Mouse (Mus musculus) heart, postnatal 4 days (tissue): ENCODE measurements around the gene Btg3. TPM values are rescaled to one million over a fixed set of nuclear protein-coding genes. Genes with fewer than 3 reads are reported as not detected.
A peak's percentile ranks its signal among the peaks of the same experiment; 100 is the strongest.

Experiments
- DNase-seq: peaks from one replicate; pipeline ENCODE4 v3.0.0; 2021
- total RNA-seq, 2 experiments: library from RNA; stranded (reverse); gene quantifications; 2 replicates each; pipeline ENCODE4 v1.2.3; 2021

Btg3 gene
- total RNA-seq, 2 experiments from 2014 or later, result 22.6 to 28.5 TPM

DNA sequence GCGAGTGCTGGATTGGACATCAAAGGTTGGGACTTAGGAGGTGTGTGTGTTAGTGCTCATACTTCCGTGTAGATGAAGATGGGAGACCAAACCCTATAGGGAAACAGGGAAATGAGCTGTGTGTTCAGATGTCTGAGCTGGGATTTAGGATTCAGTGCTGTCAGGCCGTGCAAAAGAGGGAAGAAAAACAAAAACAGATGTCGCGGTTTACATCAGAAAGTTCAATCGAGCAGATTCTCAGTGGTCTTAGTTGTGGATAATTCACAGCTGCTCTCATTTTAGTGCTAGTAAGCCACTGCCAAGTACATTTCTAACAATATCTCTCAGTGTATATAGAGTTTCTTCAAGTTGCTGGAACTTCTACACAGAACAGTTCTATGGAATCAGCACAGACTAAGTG, 33.2 kb downstream of the Btg3 start:
- no peak for DNase-seq

DNA sequence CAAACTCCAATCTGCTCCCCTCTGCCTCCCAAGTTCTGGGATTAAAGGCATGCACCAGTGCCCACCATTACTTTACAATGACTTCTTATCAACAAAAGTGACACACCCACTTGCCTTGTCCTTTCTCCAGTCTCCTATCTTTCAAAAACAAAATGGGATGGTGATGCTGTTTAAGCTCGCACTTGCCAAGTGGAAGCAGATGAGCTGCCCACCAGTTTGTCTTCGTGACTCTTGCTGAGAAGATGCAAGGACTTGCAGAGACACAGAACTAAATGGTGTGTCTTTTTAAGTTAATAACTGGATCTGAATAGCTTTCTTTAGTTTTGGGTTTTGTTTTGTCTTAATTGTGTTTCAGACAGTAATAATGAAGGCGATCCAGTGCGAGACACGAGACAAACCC, 34.2 kb downstream of the Btg3 start:
- no peak for DNase-seq

DNA sequence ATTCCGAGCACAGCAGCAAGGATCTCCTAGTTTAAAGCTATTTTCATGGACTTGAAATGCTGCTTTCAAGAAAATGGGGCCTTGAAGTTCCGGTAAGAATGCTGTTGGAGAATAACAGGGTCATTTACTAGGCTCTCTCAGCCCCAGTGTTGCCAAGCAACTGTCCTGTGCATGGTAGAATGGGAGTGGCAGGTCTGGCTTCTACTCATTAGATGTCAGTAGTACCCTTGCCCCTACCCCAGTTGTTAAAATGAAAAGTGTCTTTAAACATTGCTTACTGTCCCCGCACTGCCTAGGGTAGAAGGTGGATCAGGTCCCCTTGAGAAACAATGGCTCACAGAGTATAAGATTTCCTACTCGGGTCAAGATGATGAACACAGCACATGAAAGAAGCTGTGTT, 35.6 kb downstream of the Btg3 start:
- no peak for DNase-seq

DNA sequence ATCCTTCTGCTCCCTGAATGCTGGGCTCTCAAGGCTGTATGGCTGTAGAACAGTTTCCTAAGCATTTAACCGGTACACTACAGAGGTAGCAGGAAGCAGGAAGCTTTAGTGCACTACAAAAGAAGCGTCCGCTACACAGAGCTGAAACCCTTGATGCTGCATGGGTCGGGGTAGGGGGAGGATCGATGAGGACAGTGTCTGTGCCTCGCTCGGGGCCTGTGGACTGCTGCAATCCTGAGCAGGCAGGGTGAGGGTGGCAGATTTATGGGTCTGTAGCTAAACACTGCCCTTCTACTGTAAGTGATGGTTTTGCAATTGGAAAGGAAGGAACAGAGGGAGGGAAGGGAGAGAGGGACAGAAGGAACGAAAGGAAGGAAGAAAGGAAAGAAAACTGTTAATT, 39.8 kb downstream of the Btg3 start:
- DNase-seq, result no peak

DNA sequence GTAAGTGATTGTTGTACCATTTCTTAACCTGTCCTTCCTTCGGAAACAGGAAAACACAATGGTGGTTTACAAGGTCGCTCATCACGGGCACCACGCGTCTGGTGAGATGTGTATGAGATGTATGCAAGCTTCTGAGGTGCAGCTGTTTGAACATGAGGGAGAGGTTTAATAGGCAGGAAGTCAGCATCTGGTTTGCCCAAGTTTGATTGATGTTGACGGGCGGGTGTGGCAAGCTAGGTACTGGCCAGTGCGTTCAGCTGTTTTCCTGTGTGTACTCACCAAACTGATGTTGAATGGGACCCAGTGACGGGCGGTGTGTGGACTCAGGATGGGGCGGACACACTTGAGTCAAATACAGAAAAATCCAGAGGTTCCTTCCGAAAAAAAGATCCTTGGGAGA, 49.0 kb downstream of the Btg3 start:
- no peak for DNase-seq

DNA sequence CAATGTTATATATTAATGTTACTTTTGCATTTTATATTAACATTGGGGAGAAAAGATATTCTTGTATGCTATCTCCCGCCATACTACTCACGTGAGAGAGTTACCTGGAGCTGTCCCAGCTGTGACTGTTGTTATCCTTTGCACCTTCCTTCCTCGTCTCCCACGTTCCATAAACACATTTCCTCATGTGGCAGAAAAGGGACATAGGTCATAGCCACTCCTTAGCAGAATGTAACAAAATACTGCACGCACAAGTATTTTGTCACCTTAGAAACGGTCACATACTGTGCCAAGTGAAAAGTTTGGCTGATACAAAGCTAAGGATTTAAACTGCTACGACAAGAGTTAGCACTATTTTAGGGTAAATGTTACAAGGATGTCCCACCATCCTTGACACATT, 49.4 kb downstream of the Btg3 start:
- no peak for DNase-seq

DNA sequence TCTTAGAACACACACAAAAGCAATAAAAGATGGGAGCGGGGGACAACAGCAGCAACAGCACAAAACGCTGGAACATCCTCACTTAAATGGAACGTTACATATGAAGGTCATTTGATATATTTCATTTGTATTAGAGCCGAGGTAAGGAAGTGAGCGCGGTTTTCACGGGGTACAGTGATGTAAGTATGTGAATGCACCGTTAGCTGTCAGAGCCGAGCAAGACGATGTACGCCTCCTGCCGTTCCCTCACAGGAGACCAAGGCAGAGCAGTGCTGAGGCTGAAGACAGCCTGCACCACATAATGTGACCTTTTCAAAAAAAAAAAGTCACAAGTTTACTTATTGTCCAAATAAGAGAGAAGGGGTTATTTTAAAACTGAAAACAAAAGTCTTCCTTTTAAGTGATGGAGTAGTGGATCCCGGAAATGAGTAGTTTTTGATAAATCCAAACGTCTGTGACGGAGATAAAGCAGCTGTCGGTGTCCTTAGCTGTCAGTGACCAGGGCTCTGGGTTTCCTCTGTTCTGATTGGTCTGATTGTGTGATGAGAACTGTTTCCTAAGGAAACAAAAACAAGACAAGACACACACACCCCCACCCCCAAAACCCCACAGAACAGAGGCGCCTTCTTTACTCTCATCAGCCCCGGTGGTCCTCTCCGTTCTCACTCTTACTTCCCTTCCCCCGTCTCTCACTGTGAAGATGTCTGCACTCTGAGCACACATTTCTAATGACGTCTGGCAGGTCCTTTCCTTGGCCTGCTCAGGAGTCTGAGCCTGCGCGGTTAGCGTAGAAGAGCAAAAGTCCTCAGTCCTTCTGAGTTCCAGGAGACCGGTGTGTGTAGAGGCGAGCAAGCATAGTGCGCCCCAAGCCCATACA, 50.8 kb downstream of the Btg3 start:
- no peak for DNase-seq

DNA sequence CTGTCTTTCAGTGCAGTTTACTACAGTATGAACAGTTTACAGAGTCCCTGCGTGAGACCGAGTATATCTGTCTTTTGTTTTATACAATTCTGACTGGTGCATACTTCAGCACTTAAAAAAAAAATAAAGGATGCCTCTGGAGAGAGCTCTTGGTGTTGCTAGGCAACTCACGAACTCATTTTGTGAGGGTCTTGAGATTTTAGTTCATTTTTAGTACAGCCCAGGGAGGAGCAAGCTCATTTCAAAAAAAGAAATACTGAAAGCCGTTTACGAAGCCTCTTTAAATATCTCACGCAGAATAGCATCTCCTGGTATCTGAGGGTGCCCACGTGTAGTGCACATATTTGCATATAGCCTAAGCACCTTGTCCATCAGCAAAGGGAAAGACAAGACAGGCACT, 54.9 kb downstream of the Btg3 start:
- no peak for DNase-seq

DNA sequence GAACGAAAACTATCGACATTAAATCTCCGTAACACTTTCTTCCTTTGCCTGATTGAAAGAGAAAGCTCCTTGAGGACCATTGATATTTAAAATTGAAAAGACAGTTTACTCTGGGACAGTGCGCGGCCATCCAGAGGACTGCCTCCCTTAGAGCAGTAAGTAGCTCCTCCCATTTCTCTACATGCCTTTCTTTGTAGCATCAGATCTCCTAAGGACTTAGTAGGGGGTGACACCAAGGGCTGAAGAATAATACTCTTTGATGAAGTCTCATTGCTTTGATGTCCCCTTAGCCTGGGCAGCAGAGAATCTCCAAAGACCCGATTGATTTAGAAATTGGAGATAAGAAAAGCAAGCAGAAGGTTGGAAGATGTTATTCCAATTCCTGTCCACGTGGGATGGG, 55.4 kb downstream of the Btg3 start:
- DNase-seq, result no peak

DNA sequence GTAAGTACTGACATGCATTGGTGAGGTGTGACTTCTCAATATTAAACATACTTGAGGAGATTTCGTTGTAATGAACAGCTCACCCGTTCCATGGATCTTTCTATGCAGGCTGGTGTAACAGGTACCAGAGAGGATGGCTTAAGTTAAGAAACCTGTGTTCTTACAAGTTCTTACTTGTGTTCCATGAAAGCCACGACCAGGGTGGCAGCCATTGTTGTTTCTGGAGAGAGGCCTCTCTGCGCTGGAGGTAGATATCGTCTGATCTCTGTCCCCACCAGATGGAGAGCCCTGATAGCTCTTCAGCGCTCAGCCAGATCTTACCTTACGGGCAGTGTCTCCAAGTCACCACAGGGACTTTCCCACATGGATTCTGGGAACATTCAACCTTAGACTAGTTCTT, 57.3 kb downstream of the Btg3 start:
- DNase-seq, result no peak

DNA sequence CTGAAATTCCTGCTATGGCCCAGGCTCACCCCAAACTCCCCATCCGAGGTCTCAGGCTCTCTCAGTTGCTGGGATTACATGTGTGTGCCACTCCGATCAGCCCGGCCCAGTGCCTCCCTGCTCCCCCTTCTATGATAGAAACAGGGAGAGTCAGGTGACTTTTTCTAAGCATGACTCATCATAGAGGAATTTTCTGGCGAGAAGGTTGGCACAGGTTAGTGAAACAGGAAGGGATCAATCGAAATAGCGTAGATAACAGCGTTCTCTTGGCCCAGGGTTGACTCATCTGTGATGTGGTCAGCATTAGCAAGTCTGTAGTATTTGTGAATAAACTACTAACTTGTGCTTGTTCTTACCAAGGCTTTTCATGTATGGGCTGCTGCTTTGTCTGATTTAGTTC, 59.0 kb downstream of the Btg3 start:
- peak; percentile 45 for DNase-seq

DNA sequence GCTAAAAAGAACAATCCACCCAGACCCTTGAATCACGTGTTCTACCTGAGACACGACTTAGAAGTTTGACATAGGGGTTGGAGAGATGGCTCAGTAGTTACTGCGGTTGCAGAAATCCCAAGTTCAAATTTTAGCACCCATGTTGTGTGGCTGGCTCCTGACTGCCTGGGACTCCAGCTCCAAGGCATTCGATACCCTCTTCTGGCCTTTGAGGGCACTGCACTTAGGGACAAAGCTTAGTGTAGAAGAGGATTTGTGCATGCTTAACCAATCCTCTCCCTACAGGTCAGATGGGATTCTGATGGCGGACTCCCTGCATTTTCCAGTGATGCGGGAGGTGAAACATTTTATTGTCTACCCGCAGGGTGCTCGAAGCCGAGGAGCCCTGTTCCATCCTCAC, 60.1 kb downstream of the Btg3 start:
- DNase-seq, result peak; percentile 78

DNA sequence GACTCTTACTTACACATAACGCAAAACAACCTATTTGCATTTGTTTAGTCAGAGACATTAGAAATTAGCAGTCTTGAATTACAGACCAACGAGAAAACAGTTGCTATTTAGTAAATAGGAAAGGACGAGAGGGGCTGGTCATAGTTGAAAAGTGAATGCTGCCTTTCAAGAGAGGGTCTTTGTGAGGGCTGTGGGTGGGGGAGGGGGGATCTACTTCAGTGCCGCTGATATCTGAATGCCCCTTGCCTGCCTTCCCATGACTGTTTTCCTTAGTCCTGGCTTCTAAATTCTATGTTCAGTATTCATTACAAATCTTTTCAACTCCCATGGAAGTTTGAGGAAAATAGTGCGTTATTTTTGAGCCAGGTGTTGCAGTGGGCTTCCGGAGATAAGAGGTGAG, 63.0 kb downstream of the Btg3 start:
- DNase-seq, result no peak

DNA sequence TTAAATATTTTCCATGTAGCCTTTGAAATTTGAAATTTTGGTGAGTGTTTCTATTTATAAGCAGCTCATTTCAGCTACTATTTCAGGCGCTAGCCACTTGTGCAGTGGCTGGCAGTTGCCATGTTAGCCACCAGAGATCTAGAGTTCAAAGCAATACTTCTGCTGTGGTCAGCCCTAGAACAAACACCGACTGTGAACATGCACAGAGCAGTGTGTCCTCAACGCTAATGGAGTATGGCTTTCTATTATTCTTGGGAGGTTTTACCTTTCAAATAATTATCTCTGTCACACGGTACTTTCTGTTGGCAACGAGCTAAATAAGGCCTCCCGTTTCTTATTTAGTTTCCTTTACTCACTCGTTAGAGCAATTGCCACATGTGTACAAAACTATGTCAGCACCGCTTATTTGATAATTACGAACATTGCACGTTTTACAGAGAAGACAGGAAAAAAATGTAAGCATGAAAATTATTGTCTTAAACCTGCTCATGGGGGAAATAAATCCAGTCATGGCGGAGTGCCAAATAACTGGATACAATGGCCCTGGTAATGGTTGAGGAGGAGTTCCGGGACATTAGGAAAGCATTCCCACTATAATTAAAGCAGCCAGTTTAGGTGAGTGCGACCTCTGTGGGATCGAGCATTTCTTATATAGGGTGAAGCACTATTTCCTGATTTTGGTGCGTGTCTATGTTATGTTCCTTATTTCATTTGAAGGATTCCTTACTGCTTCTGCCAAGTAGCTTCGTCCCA, 63.7 kb downstream of the Btg3 start:
- DNase-seq, result no peak

DNA sequence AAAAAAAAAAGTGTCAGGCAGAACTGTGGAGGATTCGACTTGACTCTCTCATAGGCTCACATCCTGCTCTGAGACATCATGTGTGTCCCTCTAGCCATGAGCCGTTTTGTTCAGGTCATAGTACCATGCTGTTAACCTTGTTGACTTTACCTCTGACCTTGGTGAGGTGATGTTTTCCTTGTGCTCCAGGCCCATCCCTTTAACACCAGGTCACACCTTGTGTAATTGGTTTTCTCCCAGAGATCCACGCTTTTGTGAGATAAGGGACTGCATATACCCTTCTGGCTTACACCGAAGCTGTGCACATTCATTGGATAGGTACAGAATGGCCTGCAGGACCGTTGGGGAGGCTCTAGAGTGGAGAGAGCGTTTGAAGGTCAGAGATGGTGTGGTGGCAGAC, 67.7 kb downstream of the Btg3 start:
- no peak for DNase-seq

DNA sequence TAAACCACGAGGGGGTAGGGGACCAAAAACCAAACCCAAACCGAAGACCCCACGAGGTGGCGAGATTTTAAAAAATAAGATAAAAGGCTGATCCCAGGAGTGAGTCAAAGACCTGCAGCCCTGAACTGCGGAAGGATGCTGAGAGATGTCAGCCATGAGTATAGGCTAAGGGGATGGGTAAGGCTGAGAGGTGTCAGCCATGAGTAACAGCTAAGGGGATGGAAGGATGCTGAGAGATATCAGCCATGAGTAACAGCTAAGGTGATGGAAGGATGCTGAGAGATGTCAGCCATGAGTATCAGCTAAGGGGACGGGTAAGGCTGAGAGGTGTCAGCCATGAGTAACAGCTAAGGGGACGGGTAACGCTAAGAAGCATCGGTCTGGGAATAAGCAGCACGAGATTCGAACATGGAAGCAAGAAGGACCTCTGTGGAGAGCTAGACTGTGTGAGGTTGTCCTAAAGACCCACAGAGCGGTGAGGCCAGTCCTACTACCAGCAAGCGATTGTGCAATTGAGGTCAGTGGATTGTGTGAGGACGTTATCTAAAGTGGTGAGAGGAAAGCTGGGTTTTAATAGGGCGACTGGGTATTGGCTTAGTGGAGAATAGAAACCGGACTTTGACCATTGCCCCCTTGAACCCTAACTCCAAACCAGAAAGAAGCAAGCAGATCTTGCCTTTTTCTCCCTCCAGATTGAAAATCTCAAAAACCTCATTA, 69.4 kb downstream of the Btg3 start:
- no peak for DNase-seq

DNA sequence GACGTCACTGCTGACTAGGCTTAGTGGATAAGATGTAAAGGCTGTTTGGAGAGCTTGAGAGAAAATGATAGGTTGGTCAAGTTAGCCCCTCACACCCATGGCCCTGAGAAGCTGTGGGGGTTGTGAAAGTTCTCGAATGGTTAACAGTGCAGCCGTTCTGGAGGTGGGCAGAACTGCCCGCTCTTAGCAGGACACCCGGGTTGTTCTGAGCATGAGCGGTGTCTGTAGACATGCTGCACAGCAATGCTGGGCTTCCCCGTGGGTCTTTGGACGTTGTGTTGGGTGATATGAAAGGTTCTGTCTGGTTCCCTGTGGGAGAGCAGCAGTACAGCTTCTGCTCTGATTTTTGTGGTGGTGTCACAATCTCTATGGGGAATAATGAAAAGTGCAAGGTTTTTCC, 70.4 kb downstream of the Btg3 start:
- no peak for DNase-seq

DNA sequence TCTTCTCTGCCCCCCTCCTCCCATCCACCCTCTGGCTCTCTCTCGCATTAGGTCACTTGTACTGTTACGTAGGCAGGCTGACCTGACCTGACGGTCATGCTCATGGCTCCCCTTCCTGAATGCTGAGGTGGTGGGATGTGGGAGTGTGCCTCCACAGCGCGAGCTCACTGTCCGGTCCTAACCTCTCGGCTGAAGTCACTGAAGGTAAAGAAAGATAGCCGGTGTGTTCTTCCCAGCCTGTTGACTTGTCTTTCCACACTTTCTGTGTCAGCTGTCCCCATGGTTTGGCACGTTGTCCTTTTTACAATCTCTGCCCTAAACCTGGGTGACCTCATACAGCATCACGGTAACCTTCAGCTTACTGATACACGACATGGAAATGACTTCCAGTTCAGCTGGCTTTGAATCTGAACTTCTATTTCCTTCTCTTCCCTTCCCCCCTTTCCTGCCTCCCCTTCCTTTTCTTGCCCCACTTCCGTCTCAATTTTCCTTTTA, 71.3 kb downstream of the Btg3 start:
- DNase-seq, result peak; percentile 21

DNA sequence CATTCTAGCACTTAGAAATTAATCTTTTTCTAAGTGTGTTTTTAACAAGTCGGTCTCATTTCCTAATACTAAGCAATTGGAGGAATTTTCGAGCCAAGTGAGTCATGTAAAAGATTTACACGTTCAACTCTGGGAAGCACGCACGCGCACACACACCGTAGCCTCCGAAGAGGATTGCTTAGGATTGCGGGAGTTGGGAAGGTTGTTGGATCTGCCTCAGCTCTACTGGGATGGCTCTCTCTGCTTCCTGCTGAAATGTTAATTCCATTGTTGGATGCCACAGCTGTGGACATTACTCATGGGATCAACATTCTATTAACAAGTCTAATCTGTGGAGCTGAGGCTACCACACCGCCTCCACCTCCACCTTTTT, 74.3 kb downstream of the Btg3 start:
- DNase-seq, result peak; percentile 16

DNA sequence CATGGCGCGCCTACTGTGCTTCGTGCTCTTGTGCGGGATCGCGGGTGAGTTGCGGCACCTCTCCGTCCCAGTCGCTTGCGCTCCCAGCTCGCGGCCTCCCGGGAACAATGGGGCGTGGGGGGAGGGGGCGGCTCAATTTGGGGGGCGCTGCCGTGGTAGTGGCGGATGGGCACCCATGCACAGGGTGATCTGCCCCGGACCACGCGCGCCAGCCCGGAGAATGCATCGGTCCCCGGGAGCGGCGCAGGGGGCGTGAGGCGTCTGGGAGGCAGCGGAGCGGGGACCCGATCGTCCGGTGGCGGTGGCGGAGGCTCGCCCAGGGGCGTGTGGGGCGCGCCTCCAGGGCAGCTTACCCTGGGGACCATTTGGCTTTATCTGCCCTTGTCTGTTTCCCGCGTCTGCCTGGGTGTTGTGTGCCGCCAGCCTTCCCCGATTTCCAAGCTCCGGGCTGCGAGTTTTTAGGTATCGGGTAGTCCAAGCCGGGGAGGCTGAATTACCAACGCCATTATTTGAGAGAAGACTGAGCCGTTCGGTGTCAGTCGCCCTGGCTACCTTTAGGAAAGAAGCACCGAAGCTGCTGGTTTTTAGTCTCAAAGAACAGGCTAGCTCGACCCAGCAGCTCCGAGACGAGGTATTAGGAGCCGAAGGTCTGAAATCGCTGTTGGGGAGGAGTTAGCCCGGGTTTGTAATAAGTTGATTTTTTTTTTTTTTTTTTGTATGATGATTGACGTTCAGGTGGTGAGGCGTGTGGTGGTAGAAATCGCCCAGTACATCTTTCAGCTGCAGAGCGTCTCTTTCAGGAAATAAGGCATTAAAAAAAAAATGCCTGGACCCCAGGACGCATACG, 74.9 kb downstream of the Btg3 start:
- peak; percentile 49 for DNase-seq

DNA sequence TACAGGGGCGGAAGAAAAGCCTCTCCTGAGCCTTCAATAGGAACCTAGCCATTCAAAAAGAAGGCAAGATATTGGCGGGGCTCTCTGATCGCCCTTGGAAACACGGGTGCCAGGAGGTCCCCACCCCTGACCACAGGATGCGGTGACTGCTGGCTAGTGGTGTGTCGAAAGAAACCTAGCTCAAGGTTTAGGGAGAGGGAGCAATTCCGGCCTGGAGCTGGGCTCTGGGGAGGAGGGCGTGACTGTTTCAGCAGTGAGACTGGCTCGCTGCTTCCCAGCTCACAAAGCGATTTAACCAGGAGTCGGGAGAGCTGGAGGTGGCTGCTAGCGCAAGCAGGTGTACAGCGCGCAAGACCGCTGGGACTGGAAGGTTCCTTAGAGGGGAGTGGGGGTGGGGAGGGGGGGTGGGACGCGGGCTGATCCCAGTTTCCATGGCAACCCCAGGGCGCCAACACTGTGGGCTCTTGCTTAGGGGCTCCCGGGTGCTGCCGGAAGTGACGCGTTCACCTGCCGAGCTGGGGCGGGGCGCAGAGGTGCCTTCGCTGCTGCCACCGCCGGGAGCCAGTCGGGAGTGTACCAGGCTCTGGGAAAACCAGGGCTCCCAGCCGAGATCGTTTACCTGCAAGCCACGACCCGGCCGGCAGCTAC, 75.7 kb downstream of the Btg3 start, which contains the start of gene Cxadr:
Cxadr (plus strand) TSS at position 307 of the 648 bp plus-strand sequence.
- DNase-seq, result peak; percentile 74

DNA sequence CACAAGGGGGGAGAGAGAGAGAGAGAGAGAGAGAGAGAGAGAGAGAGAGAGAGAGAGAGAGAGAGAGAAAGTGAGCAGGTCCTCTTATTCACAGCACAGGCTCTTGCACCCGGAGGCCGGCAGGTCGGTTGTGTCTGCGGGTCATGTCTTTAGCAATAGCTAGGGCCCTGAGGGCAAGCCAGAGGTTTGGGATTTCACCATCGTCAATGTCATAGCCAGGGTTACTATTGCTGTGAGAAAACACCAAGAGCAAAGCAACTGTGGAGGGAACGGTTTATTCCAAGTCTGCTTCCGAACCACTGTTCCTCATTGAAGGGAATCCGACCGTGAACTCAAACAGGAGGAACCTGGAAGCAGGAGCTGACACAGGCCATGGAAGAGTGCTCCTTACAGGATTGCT, 80.9 kb downstream of the Btg3 start:
- DNase-seq, result no peak
